Mouse (Mus musculus): ENCODE measurements around the gene Per3. TPM values are rescaled to one million over a fixed set of nuclear protein-coding genes. Genes with fewer than 3 reads are reported as not detected.

Per3 gene
- polyA plus RNA-seq, 1 experiment from 2014 or later: 5.6 TPM

DNA sequence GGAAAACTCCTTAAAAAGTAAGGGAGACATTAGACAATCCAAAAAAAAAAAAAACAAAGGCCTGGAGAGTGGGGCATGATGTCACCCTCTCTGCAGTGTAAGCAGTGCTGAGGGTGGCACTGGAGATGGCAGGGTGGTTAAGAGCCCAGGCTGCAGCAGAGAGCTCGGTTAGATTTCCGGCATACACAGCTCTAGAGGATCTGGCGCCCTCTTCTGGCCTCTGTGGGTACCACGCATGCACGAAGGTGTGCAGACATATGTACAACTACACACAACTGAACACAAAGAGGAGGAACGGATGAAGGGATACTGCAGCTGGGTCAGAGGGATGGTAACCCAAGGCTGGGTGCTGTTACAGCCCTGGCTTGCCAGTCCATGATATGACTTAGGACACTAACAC lies 37.5 kb downstream of the Per3 start:
- Histone ChIP-seq H3K9me3 (no peaks in the 10 kb centered on the region), H3K4me1 (0 out of 2 replicates have a peak, but pooled peaks cover under 1% of the 10 kb centered on the region), H3K36me3 (peaks cover 23% of the 10 kb centered on the region; the same call in 1 of the 2 replicates), H3K27me3 (ENCODE audit: insufficient read depth, poor library complexity, severe bottlenecking) (no peaks in the 10 kb centered on the region), H3K27ac (no peak overlapping the region), H3K4me3 (no peak overlapping the region)
- DNase-seq (ENCODE audit: low spot score): no peak
- WGBS: 53% methylated on average over 6 of the region's 6 CpGs

DNA sequence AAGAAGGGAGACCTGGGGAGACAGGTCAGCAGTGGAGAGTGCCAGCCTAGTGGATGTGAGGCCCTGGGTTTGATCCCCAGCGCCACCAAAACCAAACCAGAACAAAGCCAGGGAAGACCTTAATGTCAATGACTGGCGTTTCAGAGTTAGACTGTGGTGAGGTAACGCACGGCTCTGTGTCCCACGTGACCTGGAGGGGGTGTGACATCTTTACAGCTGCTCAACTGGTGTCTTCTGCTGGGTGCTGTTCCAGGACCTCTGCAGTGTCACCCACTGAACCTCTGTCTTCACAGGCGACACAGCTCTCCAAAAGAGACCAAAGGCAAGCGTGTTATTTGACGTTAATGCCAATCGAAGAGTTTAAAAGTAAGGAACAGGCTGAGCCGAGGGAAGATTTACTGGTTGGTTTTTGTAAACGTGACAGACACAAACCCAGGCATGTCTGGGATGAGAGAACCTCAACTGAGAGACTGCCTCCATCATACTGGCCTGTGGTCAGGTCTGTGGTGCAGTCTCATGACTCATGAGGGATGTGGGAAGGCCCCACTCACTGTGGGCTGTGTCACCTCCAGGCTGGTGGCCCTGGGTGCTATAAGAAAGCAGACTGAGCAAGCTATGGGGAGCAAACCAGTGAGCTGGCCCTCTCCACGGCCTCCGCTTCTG lies 38.7 kb downstream of the Per3 start:
- peaks cover 23% of the 10 kb centered on the region; the same call in 1 of the 2 replicates for H3K36me3 ChIP-seq
- WGBS: 91% methylated on average over 13 of the region's 13 CpGs
- no peaks in the 10 kb centered on the region for H3K4me1 ChIP-seq
- DNase-seq (ENCODE audit: low spot score): no peak
- H3K27me3 ChIP-seq (ENCODE audit: insufficient read depth, poor library complexity, severe bottlenecking): no peaks in the 10 kb centered on the region
- no peaks in the 10 kb centered on the region for H3K9me3 ChIP-seq
- no peak overlapping the region for H3K4me3 ChIP-seq
- no peak overlapping the region for H3K27ac ChIP-seq

DNA sequence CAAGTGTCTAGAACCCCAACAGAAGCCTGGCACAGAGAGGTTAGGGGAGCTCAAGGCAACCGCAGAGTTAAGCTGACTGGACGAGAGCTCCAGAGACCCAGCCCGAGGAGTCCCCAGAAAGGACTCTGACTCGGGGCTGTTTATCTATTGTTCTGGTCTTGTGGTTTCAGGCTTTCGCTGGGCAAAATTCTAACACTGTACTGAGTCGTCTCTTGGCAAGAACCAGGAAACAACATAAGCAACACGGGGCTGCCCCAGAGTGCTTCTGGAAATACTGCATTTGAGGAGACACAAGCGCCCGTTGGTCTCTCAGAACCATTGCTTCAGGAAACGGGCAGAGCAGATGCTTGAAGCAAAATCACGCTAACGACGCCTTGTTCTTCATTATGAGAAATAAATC lies 43.1 kb downstream of the Per3 start:
- H3K36me3 ChIP-seq: peaks cover 12% of the 10 kb centered on the region; the same call in 1 of the 2 replicates
- H3K27ac ChIP-seq: no peak overlapping the region
- H3K27me3 ChIP-seq (ENCODE audit: insufficient read depth, poor library complexity, severe bottlenecking): peaks cover 4% of the 10 kb centered on the region; the same call in 1 of the 2 replicates
- no peak for DNase-seq (ENCODE audit: low spot score)
- no peak overlapping the region for H3K4me3 ChIP-seq
- no peaks in the 10 kb centered on the region for H3K9me3 ChIP-seq
- H3K4me1 ChIP-seq: no peaks in the 10 kb centered on the region
- WGBS: 76% methylated on average over 13 of the region's 13 CpGs

DNA sequence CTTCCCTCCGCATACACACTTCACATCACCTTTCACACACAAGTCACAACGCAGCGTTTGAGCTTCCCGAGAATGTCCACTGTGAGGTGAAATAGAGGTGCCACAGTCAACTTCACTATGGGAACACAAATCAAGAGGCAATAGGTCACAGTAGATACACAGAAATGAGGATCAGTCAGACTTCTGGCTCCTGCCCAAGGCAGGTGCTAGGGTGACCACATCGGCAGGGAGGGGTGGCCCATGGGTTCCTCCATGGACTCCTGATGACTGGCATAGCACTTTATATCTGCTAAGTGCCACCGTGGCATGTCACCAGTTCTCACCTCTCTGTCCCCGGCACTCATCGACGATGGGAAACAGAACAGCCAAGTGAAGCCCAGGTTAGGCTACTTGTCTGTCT lies 45.8 kb downstream of the Per3 start:
- H3K27me3 ChIP-seq (ENCODE audit: insufficient read depth, poor library complexity, severe bottlenecking): peaks cover 4% of the 10 kb centered on the region; the same call in 1 of the 2 replicates
- 90% methylated on average over 9 of the region's 9 CpGs for WGBS
- H3K4me1 ChIP-seq: no peaks in the 10 kb centered on the region
- no peak for DNase-seq (ENCODE audit: low spot score)
- no peaks in the 10 kb centered on the region for H3K36me3 ChIP-seq
- H3K4me3 ChIP-seq: no peak overlapping the region
- H3K27ac ChIP-seq: no peak overlapping the region
- no peaks in the 10 kb centered on the region for H3K9me3 ChIP-seq

DNA sequence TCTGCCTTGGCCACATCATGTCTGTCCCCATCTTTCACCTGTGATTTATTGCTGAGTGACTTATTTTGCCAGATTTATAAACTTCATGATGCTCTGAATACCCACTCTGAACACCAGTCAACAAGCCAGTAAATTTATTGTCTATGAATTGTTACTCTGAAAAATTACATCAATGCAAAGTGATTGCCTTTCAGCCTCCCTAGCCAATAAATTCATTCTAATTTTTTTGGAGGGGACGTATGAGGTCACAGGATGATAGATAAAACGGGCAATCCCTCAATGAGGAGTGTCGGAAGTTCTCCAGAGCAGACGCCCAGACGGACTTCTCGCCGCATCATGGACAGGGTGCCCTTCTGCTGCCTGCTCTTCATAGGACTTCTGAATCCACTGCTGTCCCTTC lies 47.7 kb downstream of the Per3 start, which contains the start of gene Uts2:
Uts2 (plus strand) TSS at position 301 of the 400 bp plus-strand sequence.
- H3K4me3 ChIP-seq: no peak within 1 kb of the TSS
- WGBS: 83% methylated on average over 7 of the region's 7 CpGs
- H3K36me3 ChIP-seq: no peaks in the 10 kb centered on the region
- DNase-seq (ENCODE audit: low spot score): no peak
- H3K27me3 ChIP-seq (ENCODE audit: insufficient read depth, poor library complexity, severe bottlenecking): peaks cover 4% of the 10 kb centered on the region; the same call in 1 of the 2 replicates
- no peak within 1 kb of the TSS for H3K27ac ChIP-seq
- no peaks in the 10 kb centered on the region for H3K4me1 ChIP-seq
- H3K9me3 ChIP-seq: no peaks in the 10 kb centered on the region

DNA sequence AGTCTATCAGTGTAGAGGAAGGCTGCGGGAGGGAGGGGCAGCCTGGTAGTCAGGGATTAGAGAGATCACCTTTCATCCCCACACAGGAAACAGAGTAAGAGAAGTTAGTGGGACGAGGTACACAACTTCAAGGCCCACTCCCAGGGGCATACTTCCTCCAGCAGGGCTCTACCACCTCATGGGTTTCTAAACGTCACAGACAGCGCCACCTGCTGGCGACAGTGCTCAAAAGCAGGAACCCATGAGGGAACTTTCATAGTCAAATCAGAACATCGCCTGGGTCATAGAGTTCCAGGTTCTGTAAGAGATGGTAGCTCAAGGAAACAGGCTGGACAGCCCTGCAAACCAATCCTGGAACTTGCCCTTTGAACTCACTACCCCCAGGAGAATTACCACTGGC lies 54.3 kb downstream of the Per3 start:
- H3K27ac ChIP-seq: no peak overlapping the region
- no peaks in the 10 kb centered on the region for H3K9me3 ChIP-seq
- no peaks in the 10 kb centered on the region for H3K4me1 ChIP-seq
- DNase-seq (ENCODE audit: low spot score): no peak
- H3K4me3 ChIP-seq: no peak overlapping the region
- WGBS: 43% methylated on average over 6 of the region's 6 CpGs
- H3K36me3 ChIP-seq: no peaks in the 10 kb centered on the region
- no peaks in the 10 kb centered on the region for H3K27me3 ChIP-seq (ENCODE audit: insufficient read depth, poor library complexity, severe bottlenecking)

DNA sequence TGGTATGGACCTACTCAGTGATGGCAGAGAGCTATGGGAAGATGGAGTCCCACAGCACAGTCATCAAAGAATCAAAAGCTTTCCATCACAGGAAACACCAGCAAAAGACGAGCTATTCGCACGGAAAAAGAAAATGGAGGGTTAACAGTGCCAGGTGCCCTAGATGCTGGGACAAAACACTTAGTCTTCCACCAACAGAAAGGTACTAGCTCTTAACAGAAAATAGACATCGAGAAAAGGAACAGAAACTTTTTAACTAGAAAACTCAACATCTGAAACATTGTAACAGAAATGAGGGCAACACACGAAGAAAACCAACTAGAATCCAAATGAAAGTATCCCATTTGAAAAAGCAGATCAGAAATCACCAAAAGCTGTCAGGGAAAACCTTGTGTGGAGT lies 64.3 kb downstream of the Per3 start:
- H3K27me3 ChIP-seq (ENCODE audit: insufficient read depth, poor library complexity, severe bottlenecking): no peaks in the 10 kb centered on the region
- no peaks in the 10 kb centered on the region for H3K36me3 ChIP-seq
- no peak for DNase-seq (ENCODE audit: low spot score)
- H3K27ac ChIP-seq: no peak overlapping the region
- H3K4me1 ChIP-seq: no peaks in the 10 kb centered on the region
- no peak overlapping the region for H3K4me3 ChIP-seq
- WGBS: 83% methylated on average over 5 of the region's 5 CpGs
- no peaks in the 10 kb centered on the region for H3K9me3 ChIP-seq

DNA sequence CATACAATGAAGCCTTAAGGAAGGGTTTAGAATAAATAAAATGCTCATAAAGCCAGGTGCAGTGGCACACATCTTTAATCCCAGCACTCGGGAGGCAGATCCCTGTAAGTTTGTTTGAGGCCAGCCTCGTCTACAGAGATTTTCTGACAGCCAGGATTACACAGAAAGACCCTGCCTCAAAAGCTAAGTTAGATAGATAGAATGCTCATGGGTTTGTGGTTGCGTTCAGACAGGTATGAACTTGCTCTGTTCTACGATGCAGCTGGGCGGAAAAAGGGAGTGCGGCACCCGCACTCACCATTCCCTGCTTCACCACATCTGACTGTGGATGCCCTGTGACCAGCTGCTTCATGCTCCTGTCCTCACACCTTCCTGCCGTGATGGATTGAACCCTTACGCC lies 65.0 kb downstream of the Per3 start:
- WGBS: 78% methylated on average over 9 of the region's 9 CpGs
- no peak for DNase-seq (ENCODE audit: low spot score)
- no peak overlapping the region for H3K27ac ChIP-seq

DNA sequence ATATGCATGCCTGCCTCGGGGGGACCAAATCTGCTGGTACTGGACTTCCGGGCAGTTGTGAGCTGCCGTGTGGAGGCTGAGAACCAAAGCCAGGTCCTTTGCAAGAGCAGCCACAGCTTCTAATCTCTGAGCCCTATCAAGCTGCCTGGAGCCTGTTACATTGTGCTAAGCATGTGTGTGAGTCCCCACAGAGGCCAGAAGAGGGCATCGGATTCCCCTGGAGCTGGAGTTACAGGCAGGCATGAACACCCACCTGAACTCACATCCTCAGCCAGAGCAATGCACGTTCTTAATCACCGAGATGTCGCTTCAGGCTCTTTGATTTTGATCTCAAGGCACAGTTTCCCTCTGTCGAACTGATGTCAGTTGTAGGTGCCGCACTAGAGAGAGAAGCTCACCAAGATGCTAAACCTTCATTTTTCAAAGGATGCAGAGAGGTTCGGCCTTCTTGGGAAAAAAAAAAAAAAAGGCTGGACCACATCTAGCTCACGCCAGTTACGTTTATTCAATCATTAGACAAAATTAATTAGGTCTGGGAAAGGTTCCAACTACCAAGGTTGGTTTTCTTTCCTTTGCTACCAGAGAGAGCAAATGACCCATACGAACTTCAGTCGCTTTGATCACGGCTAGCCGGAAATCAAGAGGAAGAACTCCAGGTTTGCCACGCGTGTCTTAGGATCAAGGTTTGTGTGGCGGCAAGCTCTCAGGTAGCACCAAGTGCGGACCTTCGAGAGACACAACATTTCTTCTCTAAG lies 66.1 kb downstream of the Per3 start:
- no peaks in the 10 kb centered on the region for H3K4me1 ChIP-seq
- no peak overlapping the region for H3K4me3 ChIP-seq
- H3K36me3 ChIP-seq: no peaks in the 10 kb centered on the region
- H3K27ac ChIP-seq: no peak overlapping the region
- no peaks in the 10 kb centered on the region for H3K27me3 ChIP-seq (ENCODE audit: insufficient read depth, poor library complexity, severe bottlenecking)
- WGBS: 88% methylated on average over 21 of the region's 21 CpGs
- H3K9me3 ChIP-seq: no peaks in the 10 kb centered on the region
- no peak for DNase-seq (ENCODE audit: low spot score)

More for the DNA sequence above, 65.0 kb downstream of the Per3 start:
- H3K9me3 ChIP-seq: no peaks in the 10 kb centered on the region
- H3K27me3 ChIP-seq (ENCODE audit: insufficient read depth, poor library complexity, severe bottlenecking): no peaks in the 10 kb centered on the region
- no peak overlapping the region for H3K4me3 ChIP-seq
- no peaks in the 10 kb centered on the region for H3K4me1 ChIP-seq
- no peaks in the 10 kb centered on the region for H3K36me3 ChIP-seq

DNA sequence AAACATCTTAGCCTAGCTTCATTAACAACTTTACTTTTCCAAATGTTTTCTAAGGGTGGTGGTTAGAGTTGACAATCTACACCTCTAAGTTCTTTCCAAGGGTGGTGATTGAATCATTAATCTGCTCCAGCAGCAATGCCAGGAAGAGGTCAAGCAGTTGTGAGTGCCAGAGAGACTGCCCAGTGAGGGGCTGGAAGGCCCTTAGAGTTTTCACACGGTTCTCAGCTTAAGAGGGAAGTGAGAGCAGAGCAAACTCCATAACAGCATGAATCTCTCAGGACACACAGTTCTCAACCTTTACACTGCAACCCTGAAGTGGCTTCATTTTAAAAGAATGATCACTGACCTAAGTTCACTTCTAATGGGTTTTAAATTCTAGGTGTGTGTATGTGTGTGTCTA lies 69.3 kb downstream of the Per3 start:
- Histone ChIP-seq H3K4me1 (no peaks in the 10 kb centered on the region), H3K9me3 (no peaks in the 10 kb centered on the region), H3K27me3 (ENCODE audit: insufficient read depth, poor library complexity, severe bottlenecking) (no peaks in the 10 kb centered on the region), H3K4me3 (no peak overlapping the region), H3K36me3 (no peaks in the 10 kb centered on the region), H3K27ac (no peak overlapping the region)
- 20% methylated on average over 1 of the region's 1 CpGs for WGBS
- no peak for DNase-seq (ENCODE audit: low spot score)

DNA sequence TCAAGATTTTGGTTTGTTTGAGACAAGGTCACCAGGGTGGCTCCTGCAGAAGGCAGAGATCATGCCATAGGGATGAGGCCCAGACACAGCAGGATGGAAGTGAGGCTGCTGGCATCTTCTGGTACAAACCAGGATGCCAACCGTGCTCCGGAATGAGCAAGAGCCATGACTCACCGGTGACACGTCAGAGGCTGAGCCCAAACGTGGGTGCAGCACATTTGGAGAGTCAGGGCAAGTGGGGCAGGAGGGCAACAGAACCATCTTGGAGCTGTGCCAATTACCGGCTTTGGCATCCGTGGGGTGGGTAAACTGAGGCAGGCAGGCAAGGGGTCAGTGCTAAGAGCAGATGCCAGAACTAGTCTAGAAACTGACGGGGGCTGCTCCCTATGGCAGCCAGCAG lies 71.2 kb downstream of the Per3 start:
- Histone ChIP-seq H3K27me3 (ENCODE audit: insufficient read depth, poor library complexity, severe bottlenecking) (no peaks in the 10 kb centered on the region), H3K4me1 (no peaks in the 10 kb centered on the region), H3K36me3 (no peaks in the 10 kb centered on the region), H3K4me3 (no peak overlapping the region), H3K27ac (no peak overlapping the region), H3K9me3 (no peaks in the 10 kb centered on the region)
- no peak for DNase-seq (ENCODE audit: low spot score)
- WGBS: 79% methylated on average over 8 of the region's 8 CpGs

DNA sequence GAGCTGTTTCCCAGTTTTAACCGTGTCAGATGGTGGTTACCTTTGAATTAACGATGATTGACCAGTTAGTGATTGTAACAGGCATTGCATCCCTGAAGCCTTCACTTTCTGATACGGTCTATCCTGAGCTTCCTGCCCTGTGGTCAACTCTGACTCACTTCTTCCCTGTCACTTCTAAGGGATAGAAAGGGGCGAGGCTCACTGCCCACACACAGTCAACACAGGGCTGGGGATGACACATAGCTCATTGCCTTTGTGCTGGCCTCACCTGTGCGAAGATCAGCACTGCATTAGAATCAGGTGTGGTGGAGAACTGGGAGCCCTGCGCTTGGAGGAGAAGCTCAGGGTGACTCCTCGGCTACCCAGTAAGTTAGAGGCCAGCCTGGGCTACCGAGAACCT lies 75.5 kb downstream of the Per3 start:
- Histone ChIP-seq H3K9me3 (no peaks in the 10 kb centered on the region), H3K4me3 (no peak overlapping the region), H3K27ac (no peak overlapping the region), H3K4me1 (peaks cover 5% of the 10 kb centered on the region), H3K36me3 (no peaks in the 10 kb centered on the region), H3K27me3 (ENCODE audit: insufficient read depth, poor library complexity, severe bottlenecking) (no peaks in the 10 kb centered on the region)
- no peak for DNase-seq (ENCODE audit: low spot score)
- 77% methylated on average over 8 of the region's 8 CpGs for WGBS

DNA sequence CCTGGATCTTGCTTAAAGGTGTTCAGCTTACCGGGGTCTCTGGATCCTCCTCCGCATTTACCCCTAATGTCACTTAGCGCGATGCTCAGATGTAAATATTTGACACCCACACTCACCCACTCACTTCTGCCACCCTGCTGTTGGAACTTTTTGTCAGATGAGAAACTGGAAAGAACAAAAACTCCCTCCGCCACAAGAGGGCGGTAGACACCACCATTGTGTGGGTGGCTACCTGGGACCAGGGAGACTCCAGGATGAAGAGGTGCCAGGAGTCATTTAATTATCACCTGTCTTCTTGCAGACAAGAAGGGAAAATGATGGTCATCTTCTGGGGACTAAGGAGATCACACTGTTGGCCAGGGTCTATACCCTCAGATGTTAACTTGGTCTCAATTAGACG lies 77.9 kb downstream of the Per3 start:
- WGBS: 16% methylated on average over 7 of the region's 7 CpGs
- Histone ChIP-seq H3K4me1 (peaks cover 5% of the 10 kb centered on the region), H3K27ac (no peak overlapping the region), H3K9me3 (no peaks in the 10 kb centered on the region), H3K36me3 (no peaks in the 10 kb centered on the region), H3K27me3 (ENCODE audit: insufficient read depth, poor library complexity, severe bottlenecking) (no peaks in the 10 kb centered on the region), H3K4me3 (no peak overlapping the region)
- DNase-seq (ENCODE audit: low spot score): no peak
